Mouse (Mus musculus) lung, postnatal 0 days (tissue): ENCODE measurements at regions not wholly inside any gene's neighbourhood (a gene's known extent, or its start where the extent isn't known, plus 50 kb on each side); places are given as distances from the start of the nearest gene placed in this dataset.

Experiments used
- CTCF ChIP-seq: IDR thresholded peaks from 2 replicates; pipeline ENCODE4 v1.5.1; 2016; ENCODE audit warnings: antibody characterized with exemption, mild to moderate bottlenecking
- EP300 ChIP-seq: IDR thresholded peaks from 2 replicates; pipeline ENCODE4 v1.6.1; 2016; ENCODE audit warnings: antibody characterized with exemption, mild to moderate bottlenecking, control low read depth

DNA sequence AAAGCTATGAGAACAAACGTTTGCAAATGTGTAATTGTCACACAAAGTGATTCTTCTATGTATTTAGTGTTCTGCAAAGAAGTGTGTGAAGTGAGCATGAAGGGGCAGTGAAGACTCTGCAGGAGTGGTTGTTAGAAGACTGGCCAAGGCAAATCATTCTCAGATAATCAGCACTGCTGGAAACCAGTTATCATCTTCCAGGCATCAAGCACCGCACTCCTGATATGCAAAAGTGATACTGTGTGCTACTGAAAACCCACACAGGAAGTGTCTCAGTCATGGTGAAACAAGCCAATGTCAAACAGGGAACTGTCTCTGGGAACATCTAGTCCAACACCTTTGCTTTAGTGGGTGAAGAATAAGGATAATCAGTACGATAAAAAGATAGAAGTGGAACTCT lies 427.9 kb upstream of the Cited2 start:
- TF ChIP-seq CTCF (no peak), EP300 (no peak)
